Mouse (Mus musculus): ENCODE data around the gene Ppme1.

GRCm38 (mm10) chr7:100328636-100329035 is 43.5 kb downstream of the Ppme1 start:
- TF ChIP-seq CTCF (IDR thresholded peaks at IDR 0.05; ENCODE audit: insufficient read depth, low read length) (no peak), POLR2A (IDR thresholded peaks at IDR 0.05; ENCODE audit: borderline replicate concordance, extremely low read depth, low read depth, low read length) (no peak)

Measured in lung, adult 2 months (tissue).